Mouse (Mus musculus) small intestine, adult 2 months (tissue): ENCODE data around the gene Hoxa1.

Experiments
- CTCF ChIP-seq: fragments of 200-500 bp; IDR thresholded peaks from 2 replicates; pipeline ENCODE4 v1.5.1; 2012; ENCODE audit warnings: low read depth, mild to moderate bottlenecking, control low read depth, inconsistent platforms, low read length, moderate library complexity, mixed read lengths; ENCODE audit not compliant: insufficient replicate concordance, insufficient read length; ENCODE audit errors: extremely low read depth
- POLR2A ChIP-seq: fragments of 200-500 bp; IDR thresholded peaks from 2 replicates; pipeline ENCODE4 v1.6.1; 2012; ENCODE audit warnings: low read depth, mild to moderate bottlenecking, control low read depth, inconsistent platforms, low read length, moderate library complexity

GRCm38 (mm10) chr6:52106716-52107115, 51.4 kb downstream of the Hoxa1 start:
- TF ChIP-seq POLR2A, result no peak
- TF ChIP-seq CTCF, result no peak
